Mouse (Mus musculus): Measurements from ENCODE around the gene Ift57.

Ift57 gene

DNA sequence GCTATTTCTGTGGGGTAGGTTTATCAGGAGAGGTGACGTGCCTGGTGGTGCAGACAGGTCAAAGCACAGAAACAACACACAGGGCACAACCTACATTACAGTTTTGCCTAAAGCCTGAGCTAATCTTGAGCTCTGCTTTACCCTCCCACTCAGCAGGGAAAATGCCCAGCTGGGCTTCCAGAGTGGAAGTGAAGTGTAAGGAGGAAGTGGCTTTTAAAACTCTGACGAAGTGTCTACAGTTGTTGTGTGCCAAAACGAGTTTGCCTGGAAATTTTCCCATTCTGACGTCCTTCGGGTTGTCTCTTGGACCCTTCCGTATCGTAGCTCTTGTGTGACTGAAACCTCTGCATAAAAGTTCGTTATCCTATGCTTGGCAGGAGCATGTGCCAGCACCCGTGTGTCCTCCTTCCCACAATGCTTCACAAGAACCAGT lies 93.4 kb downstream of the Ift57 start:
- DNase-seq (ENCODE audit: low spot score): no peak

DNA sequence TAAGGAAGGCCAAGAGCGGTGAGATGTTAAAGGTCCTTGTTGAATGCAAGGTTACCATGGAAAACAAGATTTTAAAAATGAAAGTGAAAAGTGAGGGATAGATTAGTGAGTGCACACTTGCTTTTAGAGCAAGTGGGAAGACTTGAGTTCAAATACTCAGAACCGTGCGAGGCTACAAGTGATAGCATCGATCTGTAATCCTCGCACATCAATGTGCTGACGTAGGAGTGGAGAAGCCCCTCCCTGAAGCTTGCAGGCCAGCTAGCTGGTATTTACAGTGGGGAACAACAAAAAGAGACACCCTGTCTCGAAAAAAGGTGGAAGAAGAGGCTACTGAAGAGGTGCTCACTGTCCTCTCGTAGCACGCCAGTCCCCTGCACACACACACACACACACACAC lies 94.6 kb downstream of the Ift57 start:
- no peak for DNase-seq (ENCODE audit: low spot score)

DNA sequence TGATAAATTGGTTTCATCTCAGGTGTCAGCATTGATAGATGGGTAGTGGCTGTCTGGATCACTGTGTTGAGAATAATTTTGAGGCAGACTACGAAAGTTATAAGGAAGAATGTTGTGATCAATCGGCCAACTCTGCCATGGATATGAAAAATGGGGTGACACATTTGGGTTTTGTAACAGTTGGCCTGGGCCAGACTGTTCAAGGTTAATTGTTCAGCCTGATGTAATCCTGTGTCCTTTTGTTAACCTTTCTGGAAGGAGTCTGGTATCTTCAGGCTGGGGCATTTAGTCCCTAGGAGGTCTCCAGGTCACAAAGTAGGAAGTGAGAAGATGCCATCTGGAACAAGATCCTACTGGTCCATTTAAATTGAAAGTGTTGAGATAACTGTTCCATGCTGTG lies 97.2 kb downstream of the Ift57 start:
- no peak for DNase-seq (ENCODE audit: low spot score)

DNA sequence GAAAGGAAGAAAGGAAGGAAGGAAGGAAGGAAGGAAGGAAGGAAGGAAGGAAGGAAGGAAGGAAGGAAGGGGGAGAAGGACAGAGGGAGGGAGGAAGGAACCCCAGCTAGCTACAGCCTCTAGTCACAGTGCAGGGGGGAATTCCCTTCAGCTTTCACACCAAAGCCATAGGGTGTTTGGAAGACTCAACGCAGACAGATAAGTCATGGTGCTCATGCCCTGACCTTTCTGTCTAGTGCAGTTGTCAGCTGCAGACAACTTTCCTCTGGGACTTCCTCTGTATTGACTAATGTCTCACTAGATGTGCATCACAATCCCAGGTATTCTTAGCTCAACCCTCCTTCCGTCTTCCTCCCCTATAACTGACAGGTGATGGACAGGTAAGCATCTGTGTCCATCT lies 97.9 kb downstream of the Ift57 start:
- no peak for DNase-seq (ENCODE audit: low spot score)

DNA sequence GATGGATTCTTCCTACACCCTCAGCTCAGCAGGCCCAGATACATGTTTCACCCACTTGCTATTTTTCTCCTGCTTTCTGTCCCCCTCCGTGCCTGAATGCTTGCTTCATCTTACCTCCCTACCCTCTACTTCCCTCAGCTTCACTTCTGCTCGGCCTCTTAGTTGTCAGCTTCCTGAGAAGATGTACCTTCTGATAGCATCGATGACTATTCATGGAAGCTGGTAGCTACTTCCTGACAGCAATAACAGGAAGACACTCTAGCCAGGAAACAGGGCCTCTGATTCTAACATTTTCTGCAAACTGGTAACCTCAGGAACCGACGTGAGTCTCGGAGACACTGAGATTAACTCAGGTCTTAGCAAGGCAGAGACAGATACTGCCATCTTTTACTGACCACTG lies 99.8 kb downstream of the Ift57 start:
- DNase-seq (ENCODE audit: low spot score): no peak

DNA sequence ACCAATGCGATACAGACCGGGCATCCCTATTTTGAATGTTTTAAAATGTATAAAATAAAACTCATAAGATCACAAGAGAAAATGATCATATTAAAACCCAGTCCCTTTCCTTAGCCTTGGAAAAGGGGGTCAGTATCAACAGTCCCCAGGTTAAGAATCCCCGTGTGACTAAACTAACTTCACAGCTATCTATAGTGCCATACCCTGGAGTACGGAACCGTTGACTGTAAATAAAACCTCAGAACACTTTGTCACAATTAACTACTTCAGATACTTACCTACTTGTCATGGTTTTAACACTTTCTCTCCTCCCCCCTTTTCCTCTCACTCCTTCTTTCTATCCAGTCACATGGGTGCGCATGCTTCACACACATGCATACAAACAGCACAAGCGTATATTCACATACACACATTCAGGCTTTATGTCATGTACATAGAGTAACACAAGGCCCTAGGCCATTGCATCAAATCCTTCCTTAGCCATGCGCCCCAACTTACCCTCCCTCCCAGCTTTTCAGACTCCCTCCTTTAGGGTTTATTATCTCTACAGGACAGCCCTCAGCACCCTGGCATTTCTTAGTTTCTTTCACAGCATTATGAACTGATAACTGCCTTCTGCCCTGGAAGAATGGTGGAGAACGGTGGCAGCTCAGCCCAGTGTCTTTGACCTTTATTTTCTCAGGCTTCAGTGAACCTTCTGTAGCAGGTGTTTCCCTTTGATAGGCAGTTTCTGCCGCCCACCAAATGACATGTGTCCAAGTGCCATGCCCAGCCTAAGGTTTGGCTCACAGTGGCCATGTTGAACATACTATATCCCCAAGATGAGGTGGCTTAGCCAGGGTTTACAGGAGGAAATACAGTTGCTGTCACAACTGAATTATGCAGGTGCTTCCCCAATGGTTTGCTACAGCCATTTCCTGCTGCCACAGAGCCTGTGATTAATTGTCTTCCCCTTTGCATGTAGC lies 100.8 kb downstream of the Ift57 start, which contains the start of gene Cd47:
Gene Cd47, plus strand, starts transcription at position 937 of the 965 bp plus-strand sequence.
- no peak for DNase-seq (ENCODE audit: low spot score)

DNA sequence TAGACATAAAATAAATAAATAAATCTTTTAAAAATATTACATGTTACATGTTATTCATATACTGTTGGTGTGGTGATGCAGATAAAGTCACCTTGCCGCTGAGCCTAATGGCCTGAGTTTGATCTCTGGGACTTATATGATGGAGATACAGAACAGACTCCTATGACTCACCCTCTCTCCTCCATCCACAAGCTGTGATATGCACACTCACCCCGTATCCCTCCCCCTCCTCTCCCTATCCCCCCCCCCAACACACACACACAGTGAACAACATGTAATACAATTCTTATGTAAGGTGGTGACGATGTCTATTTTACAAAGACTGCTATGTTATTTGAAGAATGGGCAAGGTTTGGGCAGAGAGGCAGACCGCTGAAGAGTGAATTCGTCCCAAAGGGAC lies 102.0 kb downstream of the Ift57 start:
- DNase-seq (ENCODE audit: low spot score): no peak

DNA sequence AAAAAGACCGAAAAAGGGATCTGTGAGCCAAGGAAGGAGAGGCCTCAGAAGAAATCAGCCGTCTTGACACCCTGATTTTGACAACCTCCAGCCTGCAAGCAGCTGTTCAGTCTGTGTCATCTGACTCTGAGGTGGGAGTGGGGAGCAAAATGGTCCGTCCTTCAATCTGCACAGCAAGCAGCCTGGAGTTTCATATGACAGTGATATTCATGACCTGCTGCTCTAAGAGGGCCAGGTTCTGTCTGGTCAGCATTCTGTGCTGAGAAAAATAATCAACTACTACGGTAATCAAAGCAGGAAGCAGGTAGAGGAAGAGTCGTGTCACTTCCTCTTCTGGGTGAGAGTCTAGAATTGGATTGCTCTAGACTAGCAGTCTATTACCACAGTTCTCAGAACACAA lies 102.4 kb downstream of the Ift57 start:
- DNase-seq (ENCODE audit: low spot score): no peak

DNA sequence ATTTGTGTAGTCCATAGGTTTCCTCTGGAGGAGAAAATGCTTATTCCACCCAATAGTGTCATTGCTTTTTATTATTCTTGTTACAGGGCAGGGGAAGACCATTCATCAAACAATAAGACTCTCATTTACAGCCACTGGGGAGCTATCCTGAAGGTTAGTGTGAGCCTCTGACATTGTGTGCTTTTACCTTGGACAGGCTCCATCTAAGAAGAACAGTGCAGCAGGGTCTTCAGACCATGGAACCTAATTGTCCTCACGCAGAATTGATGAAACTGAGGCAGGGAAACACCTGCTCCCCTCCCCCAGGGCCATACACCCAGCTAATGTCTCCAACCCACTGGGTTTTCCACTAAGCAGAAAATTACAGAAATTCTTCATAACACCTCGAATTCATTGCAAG lies 104.0 kb downstream of the Ift57 start:
- no peak for DNase-seq (ENCODE audit: low spot score)

DNA sequence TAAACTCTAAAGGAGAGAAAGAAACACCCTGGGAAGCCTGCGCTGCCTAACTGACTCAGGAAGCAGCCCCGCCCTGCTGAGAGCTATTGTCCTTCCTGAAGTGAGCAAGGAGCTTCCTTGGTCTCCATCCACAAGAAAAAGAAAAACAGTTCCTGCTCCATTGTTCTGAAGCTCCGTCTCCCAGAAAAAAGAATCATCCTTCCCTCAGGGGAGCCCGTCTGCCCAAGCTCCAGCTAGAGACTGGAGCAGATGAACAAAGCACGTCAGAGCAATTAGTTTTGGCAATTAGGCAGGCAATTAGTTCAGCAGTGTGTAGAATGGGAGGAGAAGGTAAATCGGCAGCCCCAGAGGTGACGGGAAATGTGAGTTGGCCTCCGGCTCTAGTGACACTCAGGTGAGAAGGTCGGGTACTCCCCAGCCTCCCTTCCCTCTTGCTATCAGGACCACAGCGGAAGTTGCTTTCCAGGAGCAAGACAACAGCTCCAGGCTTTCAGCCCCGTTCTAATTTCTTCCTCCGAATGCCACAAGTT lies 105.0 kb downstream of the Ift57 start:
- DNase-seq (ENCODE audit: low spot score): no peak

DNA sequence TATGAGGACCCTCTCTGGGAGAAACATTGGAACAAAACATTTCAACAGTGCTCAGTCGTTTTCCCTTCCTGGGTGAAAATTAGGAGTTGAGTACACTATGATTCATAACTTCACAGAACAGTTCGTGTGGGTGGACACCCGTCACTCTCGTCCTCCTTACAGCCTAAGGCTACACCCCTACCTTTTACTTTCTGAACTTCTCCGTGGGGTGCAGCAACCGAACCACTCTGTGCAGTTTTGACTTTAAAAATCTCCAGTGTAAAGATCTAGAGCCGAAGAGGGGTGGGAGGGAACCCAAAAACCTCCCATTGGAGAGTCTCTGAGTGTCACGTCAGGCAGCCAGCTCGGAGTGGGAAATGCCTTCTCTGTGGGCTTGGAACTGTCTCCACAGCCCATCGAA lies 107.9 kb downstream of the Ift57 start:
- DNase-seq (ENCODE audit: low spot score): no peak

DNA sequence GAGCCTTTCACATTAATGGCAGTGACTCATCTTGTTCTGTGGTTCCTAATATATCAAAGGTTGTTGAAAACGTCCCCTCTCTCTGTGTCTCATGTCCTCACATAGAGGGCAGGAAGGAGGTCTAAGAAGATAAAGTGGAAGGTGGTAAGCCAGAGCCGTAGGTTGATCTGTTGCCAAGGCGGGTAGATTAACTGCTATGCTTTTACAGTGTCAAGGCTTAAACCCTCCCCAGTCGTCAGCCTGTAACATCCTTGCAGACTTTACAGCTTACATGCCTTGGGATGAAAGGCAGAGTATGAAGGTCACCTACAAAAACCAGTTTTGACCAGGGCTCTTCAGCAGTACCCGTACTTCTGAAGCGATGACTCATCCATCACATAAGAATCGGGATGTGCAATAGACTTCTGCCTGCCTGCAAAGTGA lies 108.4 kb downstream of the Ift57 start:
- peak; percentile 9 for DNase-seq (ENCODE audit: low spot score)

DNA sequence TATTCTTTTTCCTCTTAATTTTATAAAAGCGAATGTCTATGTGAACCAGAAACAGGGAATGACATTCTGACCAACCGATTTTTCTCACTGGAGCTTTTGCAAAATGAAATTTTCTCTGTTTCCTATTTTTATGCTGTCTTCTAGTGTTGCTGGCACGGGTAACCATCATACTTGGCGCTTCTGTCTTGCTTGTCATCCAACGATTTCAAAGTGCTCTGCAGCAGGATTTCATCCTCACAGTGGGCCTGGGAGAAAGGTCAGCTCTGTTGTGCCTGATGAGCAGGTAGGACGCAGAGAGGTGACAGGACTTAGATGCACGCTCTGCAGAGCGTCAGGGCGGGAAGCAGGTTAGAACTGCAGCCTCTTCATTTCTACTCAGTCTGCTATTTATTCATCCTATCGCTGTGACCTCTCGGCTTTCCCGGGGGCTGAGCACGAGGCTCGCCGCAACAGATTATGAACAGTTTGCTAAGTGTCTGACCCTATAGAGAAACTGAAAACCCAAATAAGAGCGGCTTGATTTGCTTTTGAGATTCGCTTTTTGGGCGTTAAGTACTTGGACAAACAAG lies 108.9 kb downstream of the Ift57 start:
- peak; percentile 45 for DNase-seq (ENCODE audit: low spot score)

DNA sequence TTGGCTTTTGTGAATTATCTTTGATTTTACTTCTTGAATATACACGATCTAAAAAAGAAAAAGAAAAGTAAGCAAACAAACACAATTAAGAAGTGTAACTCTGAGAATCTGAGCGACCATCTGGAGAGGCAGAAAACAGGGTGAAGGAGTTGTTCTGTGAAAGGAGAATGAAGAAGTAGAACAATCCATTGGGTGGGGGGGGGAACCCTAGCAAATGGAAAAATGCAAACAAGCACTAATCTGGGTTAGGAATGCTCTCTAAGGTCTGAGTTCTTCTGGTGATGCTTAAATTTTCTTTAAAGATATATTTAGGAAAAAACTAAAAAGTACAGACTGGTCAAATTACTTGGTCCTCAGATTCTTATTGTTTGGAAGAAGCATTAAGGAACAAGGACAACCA lies 112.9 kb downstream of the Ift57 start:
- no peak for DNase-seq (ENCODE audit: low spot score)

DNA sequence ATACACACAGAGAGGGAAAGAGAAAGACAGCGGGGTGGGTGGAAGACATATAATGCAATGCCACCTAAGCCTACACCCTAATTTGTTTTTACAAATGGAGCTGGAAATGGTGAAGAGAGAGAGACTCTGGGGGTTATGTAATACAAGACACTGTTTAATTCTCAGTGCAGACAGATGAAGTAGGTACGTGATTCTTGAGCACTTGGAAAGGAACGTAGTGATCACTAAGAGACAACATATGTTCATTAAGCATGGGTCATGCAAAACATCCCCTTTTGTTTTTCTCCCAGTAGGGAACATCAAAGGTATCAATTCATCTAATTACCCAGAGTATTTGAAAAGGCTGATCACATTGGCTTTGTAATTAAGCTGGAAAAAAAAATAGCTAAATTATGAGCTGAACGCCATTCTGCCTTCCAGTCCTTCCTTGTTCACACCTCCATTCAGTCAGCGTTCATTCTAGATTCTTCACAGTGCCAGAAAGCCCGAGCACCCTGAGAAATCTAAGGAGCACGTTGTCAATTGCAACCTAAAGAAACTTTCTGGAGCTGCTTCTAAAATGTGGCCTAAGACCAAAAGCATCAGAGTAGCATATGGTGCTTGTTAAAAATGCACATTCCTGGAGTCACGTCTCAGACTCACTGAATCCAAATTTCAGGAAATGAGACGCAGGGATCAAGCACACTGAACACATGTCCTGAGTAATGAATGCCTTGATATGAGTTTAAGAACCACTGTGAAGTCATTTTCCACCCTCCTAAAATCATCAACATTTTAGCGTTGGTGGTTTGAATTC lies 114.0 kb downstream of the Ift57 start:
- no peak for DNase-seq (ENCODE audit: low spot score)

DNA sequence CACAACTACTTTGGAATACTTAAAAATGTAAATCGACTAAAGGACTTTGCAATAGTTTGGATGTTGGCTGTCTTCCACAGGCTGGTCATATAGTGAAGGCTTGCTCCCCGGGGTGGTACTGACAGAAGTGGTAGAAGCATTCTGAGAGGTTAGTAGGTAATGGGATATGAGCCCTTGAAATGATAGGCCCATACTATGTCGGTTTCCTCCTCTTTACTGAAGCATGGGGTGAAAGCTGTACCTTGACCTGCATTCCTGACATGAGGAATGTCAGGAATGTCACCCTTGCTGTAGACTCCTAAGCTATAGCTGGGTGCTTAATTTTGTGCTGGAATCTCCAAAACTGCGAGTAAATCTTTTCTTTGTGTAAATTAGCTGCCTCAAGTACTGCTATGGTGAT lies 115.4 kb downstream of the Ift57 start:
- DNase-seq (ENCODE audit: low spot score): no peak

Measured in adipocyte (in vitro differentiated cells).